Mouse (Mus musculus) liver, adult 2 months (tissue): ENCODE measurements around the gene Prpf8.

ENCODE experiments used
- CTCF ChIP-seq: fragments of 200-500 bp; IDR thresholded peaks from 2 replicates; pipeline ENCODE4 v1.5.1; 2011; ENCODE audit warnings: low read depth, low read length, control low read depth
- POLR2A ChIP-seq: fragments of 200-500 bp; IDR thresholded peaks from 2 replicates; pipeline ENCODE4 v1.6.1; 2011; ENCODE audit warnings: low read length, control low read depth; ENCODE audit not compliant: insufficient read depth; ENCODE audit errors: extremely low read depth

DNA sequence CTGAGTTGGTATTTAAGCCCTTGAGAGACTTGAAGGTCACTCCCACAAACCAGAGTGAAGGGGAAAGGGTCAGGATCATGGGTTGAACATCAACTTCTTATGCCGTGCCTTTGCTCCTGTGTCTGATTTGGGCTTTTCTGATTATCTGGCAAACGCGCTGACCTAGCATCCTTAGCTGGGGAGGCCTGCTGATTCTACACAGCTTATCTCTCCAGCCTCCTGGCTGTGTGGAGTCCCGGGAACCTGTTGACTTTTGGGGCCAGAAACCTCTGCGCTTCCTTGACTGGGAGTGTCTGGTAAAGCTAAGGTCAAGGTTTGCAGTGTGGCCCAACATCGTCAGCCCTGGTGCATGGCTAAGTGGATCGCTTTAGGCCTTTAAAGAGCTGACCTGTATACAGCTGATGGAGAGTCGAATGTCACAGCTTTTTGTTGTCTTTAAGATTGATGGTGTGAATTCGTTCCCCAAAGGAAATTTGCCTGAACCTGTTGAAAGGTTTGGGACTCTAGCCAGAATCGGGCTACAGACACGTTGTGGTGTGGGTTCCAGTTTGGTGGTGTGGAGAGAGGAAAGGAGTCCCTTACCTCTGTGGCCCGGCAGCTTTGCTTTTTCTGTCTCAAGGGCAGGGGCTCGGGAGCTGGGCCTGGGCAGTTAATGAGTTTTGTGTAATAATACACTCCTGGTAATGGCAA, 48.6 kb downstream of the Prpf8 start:
- no peak for TF ChIP-seq POLR2A
- TF ChIP-seq CTCF, result no peak
